Mouse (Mus musculus): ENCODE measurements at regions not wholly inside any gene's neighbourhood (a gene's known extent, or its start where the extent isn't known, plus 50 kb on each side); places are given as distances from the start of the nearest gene placed in this dataset.

DNA sequence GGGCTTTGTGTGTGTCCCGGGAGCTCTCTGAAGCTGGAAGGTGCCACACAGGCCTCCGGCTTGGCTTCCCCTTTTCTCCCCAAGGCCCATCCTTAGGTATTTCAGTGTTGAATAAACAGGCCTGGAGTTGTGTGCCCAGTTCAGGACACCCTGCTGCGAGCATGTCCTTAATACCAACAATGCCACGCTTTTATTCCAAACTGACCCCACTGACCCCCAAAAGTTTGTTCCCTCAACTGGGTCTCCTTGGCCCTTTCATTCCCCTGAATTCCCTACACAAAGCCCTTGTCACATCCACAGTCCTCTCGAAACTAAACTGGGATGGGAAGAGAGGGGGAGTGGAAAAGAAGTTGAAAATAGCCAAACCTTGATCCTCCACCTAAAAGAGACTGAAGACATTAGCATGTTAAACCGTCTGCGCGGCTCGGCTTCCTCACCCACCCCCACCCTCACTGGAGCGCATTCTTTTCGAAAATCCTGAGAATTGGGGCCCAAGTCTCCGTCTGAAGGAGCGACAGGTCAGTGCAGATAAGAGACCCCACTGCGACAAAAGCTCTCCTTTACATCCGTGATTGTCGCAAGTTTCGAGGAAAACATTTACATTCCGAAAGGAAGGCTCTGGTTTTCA is 283.7 kb downstream of the Pmp22 start:
- TF ChIP-seq FLI1 (IDR thresholded peaks at IDR 0.05; ENCODE audit: low read length) (no peak), GATA1 (IDR thresholded peaks at IDR 0.05; ENCODE audit: borderline replicate concordance, low read length) (no peak)
- peaks cover 15% of the 10 kb centered on the region for H3K9me3 ChIP-seq
- no peaks in the 10 kb centered on the region for H3K4me1 ChIP-seq
- no peak overlapping the region for H3K4me3 ChIP-seq (replicated peaks)
- H3K27me3 ChIP-seq (replicated peaks): peaks cover 7% of the 10 kb centered on the region
- no peaks in the 10 kb centered on the region for H3K36me3 ChIP-seq (replicated peaks; ENCODE audit: low read length)

DNA sequence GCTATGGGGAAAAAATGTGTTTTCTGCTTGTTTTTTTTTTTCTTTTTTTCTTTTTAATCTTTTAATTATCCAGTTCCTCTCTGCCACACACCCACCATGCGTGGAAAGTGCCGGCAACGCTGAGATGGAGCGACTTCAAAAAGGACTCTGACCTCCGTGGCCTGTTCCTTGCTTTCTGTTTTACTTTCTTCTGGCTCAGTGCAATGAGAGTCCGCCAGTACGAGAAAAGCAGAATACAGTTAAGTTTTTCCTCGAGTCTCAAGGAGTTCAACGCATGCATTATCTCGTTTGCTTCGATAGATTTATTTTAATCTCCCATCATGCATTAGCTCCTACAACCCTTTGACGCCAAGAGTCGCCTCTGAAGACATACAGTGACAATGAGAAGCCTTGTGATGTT is 284.3 kb downstream of the Pmp22 start:
- Histone ChIP-seq H3K36me3 (replicated peaks; ENCODE audit: low read length) (no peaks in the 10 kb centered on the region), H3K4me3 (replicated peaks) (no peak overlapping the region), H3K9me3 (peaks cover 15% of the 10 kb centered on the region), H3K27me3 (replicated peaks) (peaks cover 7% of the 10 kb centered on the region), H3K4me1 (no peaks in the 10 kb centered on the region)
- TF ChIP-seq FLI1 (IDR thresholded peaks at IDR 0.05; ENCODE audit: low read length) (no peak), GATA1 (IDR thresholded peaks at IDR 0.05; ENCODE audit: borderline replicate concordance, low read length) (no peak)

GRCm38 (mm10) chr11:63413621-63414020 is 284.8 kb downstream of the Pmp22 start:
- no peaks in the 10 kb centered on the region for H3K36me3 ChIP-seq (replicated peaks; ENCODE audit: low read length)
- no peaks in the 10 kb centered on the region for H3K4me1 ChIP-seq
- H3K9me3 ChIP-seq: peaks cover 15% of the 10 kb centered on the region
- no peak for TF ChIP-seq FLI1 (IDR thresholded peaks at IDR 0.05; ENCODE audit: low read length)
- TF ChIP-seq GATA1 (IDR thresholded peaks at IDR 0.05; ENCODE audit: borderline replicate concordance, low read length): no peak
- no peak overlapping the region for H3K4me3 ChIP-seq (replicated peaks)
- peaks cover 7% of the 10 kb centered on the region for H3K27me3 ChIP-seq (replicated peaks)

GRCm38 (mm10) chr11:63418042-63418776 is 289.4 kb downstream of the Pmp22 start:
- Histone ChIP-seq H3K4me1 (no peaks in the 10 kb centered on the region), H3K36me3 (replicated peaks; ENCODE audit: low read length) (no peaks in the 10 kb centered on the region), H3K9me3 (peaks cover 9% of the 10 kb centered on the region), H3K27me3 (replicated peaks) (peaks cover 2% of the 10 kb centered on the region), H3K4me3 (replicated peaks) (no peak overlapping the region)
- TF ChIP-seq FLI1 (IDR thresholded peaks at IDR 0.05; ENCODE audit: low read length) (no peak), GATA1 (IDR thresholded peaks at IDR 0.05; ENCODE audit: borderline replicate concordance, low read length) (no peak)

DNA sequence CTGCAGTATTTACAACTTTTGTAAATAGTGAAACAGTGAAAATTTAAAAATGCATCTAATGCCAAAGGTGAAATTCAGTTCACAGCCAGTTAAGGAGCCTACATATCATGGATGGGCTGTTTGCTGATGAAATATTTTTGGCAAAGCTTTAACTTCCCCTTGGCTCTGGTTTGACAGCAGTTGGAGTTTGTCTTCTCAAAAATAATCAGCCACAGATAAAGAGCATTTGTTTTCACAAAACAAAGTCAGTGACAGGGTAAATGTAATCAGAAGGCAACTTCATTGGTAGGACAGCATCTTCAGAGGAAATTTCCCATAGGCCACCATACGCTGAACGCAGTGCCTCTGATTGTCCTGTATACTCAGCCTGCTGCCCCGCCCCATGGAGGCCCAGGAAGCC is 291.6 kb downstream of the Pmp22 start:
- no peaks in the 10 kb centered on the region for H3K4me1 ChIP-seq
- TF ChIP-seq FLI1 (IDR thresholded peaks at IDR 0.05; ENCODE audit: low read length): no peak
- no peak for TF ChIP-seq GATA1 (IDR thresholded peaks at IDR 0.05; ENCODE audit: borderline replicate concordance, low read length)
- H3K4me3 ChIP-seq (replicated peaks): no peak overlapping the region
- no peaks in the 10 kb centered on the region for H3K27me3 ChIP-seq (replicated peaks)
- 0 out of 2 replicates have a peak, but pooled peaks cover 5% of the 10 kb centered on the region for H3K9me3 ChIP-seq
- H3K36me3 ChIP-seq (replicated peaks; ENCODE audit: low read length): no peaks in the 10 kb centered on the region

DNA sequence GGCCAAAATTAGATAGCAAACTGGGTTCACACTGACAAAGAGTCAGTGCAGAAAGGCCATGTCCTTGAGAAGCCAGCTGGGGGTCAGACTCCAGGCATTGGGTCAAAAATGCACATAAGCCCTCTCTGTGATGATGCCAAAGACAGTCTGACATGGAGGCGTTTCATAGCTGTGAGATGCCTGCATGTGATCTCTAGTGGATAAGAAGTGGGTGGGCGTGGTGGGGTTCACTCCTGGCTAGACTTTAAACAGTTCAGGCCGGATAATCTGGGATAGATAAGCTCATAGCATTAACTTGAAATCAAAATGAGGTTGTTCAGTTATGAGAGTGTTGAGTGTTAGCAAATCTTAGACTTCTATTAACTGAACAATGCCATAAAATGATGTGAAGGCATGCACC is 293.3 kb downstream of the Pmp22 start:
- Histone ChIP-seq H3K36me3 (replicated peaks; ENCODE audit: low read length) (no peaks in the 10 kb centered on the region), H3K9me3 (0 out of 2 replicates have a peak, but pooled peaks cover 5% of the 10 kb centered on the region), H3K4me1 (no peaks in the 10 kb centered on the region), H3K4me3 (replicated peaks) (no peak overlapping the region), H3K27me3 (replicated peaks) (no peaks in the 10 kb centered on the region)
- TF ChIP-seq GATA1 (IDR thresholded peaks at IDR 0.05; ENCODE audit: borderline replicate concordance, low read length) (no peak), FLI1 (IDR thresholded peaks at IDR 0.05; ENCODE audit: low read length) (no peak)

DNA sequence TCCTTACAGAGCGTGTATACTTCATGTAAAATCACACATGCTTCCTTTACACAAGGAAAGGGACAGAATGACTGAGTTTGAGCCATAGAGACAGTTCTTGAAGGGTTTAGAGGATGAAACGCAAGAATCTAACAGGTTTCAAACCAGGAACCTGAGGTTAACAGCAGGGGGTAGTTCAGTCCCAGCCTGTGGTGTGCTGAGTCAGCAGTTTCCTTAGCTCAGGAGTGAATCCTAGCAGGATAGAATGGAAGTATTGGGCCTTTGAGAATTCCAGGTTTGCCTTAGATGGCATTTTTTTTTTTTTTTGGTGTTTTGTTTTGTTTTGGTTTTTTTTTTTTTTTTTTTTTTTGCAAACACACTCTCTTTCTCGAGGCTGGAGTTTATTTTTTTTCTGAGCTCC is 295.5 kb downstream of the Pmp22 start:
- Histone ChIP-seq H3K36me3 (replicated peaks; ENCODE audit: low read length) (no peaks in the 10 kb centered on the region), H3K27me3 (replicated peaks) (no peaks in the 10 kb centered on the region)
- TF ChIP-seq GATA1 (IDR thresholded peaks at IDR 0.05; ENCODE audit: borderline replicate concordance, low read length) (no peak), FLI1 (IDR thresholded peaks at IDR 0.05; ENCODE audit: low read length) (no peak)

DNA sequence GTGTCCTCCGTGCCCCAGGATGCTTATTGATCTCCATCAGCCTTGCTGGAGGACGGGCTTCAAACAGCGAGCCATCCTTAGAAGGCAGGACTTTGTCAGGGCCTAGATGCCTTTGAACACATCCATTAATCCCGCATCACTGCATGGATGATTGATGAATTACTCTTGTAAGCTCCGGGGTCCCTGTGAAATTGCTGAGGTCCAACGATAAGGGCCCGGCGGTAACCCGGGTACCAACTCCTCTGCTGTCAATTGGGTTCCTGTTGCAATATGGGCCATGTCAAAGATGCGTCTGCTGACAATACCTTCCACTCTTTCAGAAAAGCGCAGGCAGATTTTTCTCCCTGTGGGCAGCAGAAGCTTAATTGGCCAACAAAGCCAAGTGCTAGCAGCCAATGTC is 297.0 kb downstream of the Pmp22 start:
- Histone ChIP-seq H3K27me3 (replicated peaks) (no peaks in the 10 kb centered on the region), H3K4me3 (replicated peaks) (no peak overlapping the region), H3K4me1 (no peaks in the 10 kb centered on the region), H3K9me3 (0 out of 2 replicates have a peak, but pooled peaks cover 5% of the 10 kb centered on the region), H3K36me3 (replicated peaks; ENCODE audit: low read length) (no peaks in the 10 kb centered on the region)
- TF ChIP-seq GATA1 (IDR thresholded peaks at IDR 0.05; ENCODE audit: borderline replicate concordance, low read length) (no peak), FLI1 (IDR thresholded peaks at IDR 0.05; ENCODE audit: low read length) (no peak)

More for the DNA sequence above, 295.5 kb downstream of the Pmp22 start:
- H3K9me3 ChIP-seq: 0 out of 2 replicates have a peak, but pooled peaks cover 5% of the 10 kb centered on the region
- no peaks in the 10 kb centered on the region for H3K4me1 ChIP-seq
- H3K4me3 ChIP-seq (replicated peaks): no peak overlapping the region

GRCm38 (mm10) chr11:63453786-63454185 is 325.0 kb downstream of the Pmp22 start:
- H3K4me3 ChIP-seq (replicated peaks): no peak overlapping the region
- H3K27me3 ChIP-seq (replicated peaks): no peaks in the 10 kb centered on the region
- no peaks in the 10 kb centered on the region for H3K4me1 ChIP-seq
- H3K36me3 ChIP-seq (replicated peaks; ENCODE audit: low read length): no peaks in the 10 kb centered on the region
- TF ChIP-seq FLI1 (IDR thresholded peaks at IDR 0.05; ENCODE audit: low read length): no peak
- TF ChIP-seq GATA1 (IDR thresholded peaks at IDR 0.05; ENCODE audit: borderline replicate concordance, low read length): no peak
- peaks cover 43% of the 10 kb centered on the region for H3K9me3 ChIP-seq

DNA sequence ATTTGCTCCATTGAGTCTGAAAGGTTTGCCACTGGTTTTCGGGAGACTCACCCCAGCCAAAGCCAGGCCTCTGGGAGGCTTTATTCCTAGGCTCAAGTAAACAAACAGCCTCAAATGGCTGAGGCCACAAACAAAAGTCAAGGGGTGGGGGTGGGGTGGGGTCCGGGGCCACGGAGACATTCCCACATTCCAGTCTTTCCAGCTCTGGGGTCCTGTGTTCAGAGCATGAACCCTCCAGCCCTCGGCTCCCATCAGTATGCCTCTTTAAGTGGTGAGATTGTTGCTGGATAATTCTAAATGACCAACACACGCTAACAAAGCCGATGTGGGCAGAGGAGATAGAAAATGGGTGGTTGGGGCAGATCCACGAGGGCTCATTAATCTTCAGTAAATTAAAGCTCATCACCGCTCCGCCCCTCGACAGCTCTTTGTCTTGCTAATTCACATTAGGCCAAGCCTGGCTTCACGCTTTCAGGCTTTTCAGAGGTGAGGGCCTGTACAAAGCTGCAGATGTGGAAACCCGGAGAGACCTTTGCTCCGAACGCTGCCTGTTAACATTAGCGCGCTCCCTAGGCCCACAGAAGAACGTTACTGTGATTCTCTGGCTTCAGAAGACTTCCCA is 326.2 kb downstream of the Pmp22 start:
- H3K27me3 ChIP-seq (replicated peaks): no peaks in the 10 kb centered on the region
- TF ChIP-seq FLI1 (IDR thresholded peaks at IDR 0.05; ENCODE audit: low read length) (no peak), GATA1 (IDR thresholded peaks at IDR 0.05; ENCODE audit: borderline replicate concordance, low read length) (no peak)

More for the DNA sequence above, 326.2 kb downstream of the Pmp22 start:
- Histone ChIP-seq H3K36me3 (replicated peaks; ENCODE audit: low read length) (no peaks in the 10 kb centered on the region), H3K9me3 (peaks cover 38% of the 10 kb centered on the region), H3K4me3 (replicated peaks) (no peak overlapping the region), H3K4me1 (no peaks in the 10 kb centered on the region)
